Comparison of ENCODE assay signal across 12 mouse cellular contexts in genomic region chr8:64318524-64319219, GRCm38 (mm10).
A peak's percentile ranks its signal among the peaks of the same experiment; 100 is the strongest.
DNase-seq lines count a peak whose midpoint lies in the region; ATAC-seq lines count a peak whose summit lies in the region.
"Had no signal": no experiment of that assay in that cellular context is flagged by ENCODE, and none has a peak within 500 bp of the region (broad histone marks: within the 10 kb centered on the region; RNA-seq: fewer than 3 reads in every experiment).

No protein-coding gene starts in this region.

- no peaks in the 10 kb centered on the region for H3K27me3 ChIP-seq in kidney, embryonic 15.5 days
- H3K27me3 ChIP-seq in neural tube, embryonic 15.5 days (replicated peaks) = no peaks in the 10 kb centered on the region
- H3K27me3 ChIP-seq in liver, embryonic 11.5 days (replicated peaks; ENCODE audit: control insufficient read depth, insufficient read depth, low read length) = no peaks in the 10 kb centered on the region
- H3K27me3 ChIP-seq: Patski had no signal

- no peak overlapping the region for H3K4me3 ChIP-seq in kidney, embryonic 15.5 days (replicated peaks)
- no peak overlapping the region for H3K4me3 ChIP-seq in neural tube, embryonic 15.5 days (replicated peaks)
- H3K4me3 ChIP-seq in liver, embryonic 11.5 days (ENCODE audit: low read depth, low read length) = no peak overlapping the region
- H3K4me3 ChIP-seq: midbrain, embryonic 10.5 days had no signal

- no peak overlapping the region for H3K27ac ChIP-seq in kidney, embryonic 15.5 days
- H3K27ac ChIP-seq in neural tube, embryonic 15.5 days (replicated peaks) = 0 out of 2 replicates have a peak overlapping the region, but pooled peaks have one; percentile 19
- no peak overlapping the region for H3K27ac ChIP-seq in liver, embryonic 11.5 days (ENCODE audit: low read depth, low read length)
- H3K27ac ChIP-seq: midbrain, embryonic 10.5 days had no signal

- no peak overlapping the region for H3K4me2 ChIP-seq in kidney, embryonic 15.5 days
- no peak overlapping the region for H3K4me2 ChIP-seq in neural tube, embryonic 15.5 days
- H3K4me2 ChIP-seq in liver, embryonic 11.5 days = no peak overlapping the region

- no peaks in the 10 kb centered on the region for H3K36me3 ChIP-seq in kidney, embryonic 15.5 days
- H3K36me3 ChIP-seq in neural tube, embryonic 15.5 days = no peaks in the 10 kb centered on the region
- H3K36me3 ChIP-seq in liver, embryonic 11.5 days (ENCODE audit: control insufficient read depth, insufficient read depth, low read length) = no peaks in the 10 kb centered on the region
- H3K36me3 ChIP-seq: midbrain, embryonic 10.5 days had no signal

- H3K9ac ChIP-seq in kidney, embryonic 15.5 days = no peak overlapping the region
- no peak overlapping the region for H3K9ac ChIP-seq in neural tube, embryonic 15.5 days (replicated peaks)
- no peak overlapping the region for H3K9ac ChIP-seq in liver, embryonic 11.5 days (ENCODE audit: low read depth, low read length)

- peak; percentile 7 to 37 for DNase-seq in adrenal gland, adult (ENCODE audit: inconsistent age in 2 of 2, low spot score in 1 of 2)
- no peak for DNase-seq in adrenal gland, postnatal 4 days (ENCODE audit: low spot score in 2 of 2)
- DNase-seq in kidney, adult 18-20 months = peak; percentile 6
- peak; percentile 24 for DNase-seq in kidney, postnatal 14 days
- DNase-seq in liver, embryonic 11.5 days (ENCODE audit: low spot score) = no peak
- DNase-seq in c-Kit-positive CD71-positive TER-119-positive erythroid progenitor cells, embryonic 14.5 days (ENCODE audit: low spot score) = no peak
- DNase-seq: cerebellum, adult 11-12 months; right cerebral cortex, postnatal 4 days had no signal

- WGBS in kidney, embryonic 15.5 days = 48% methylated on average over 10 of the region's 10 CpGs
- WGBS in neural tube, embryonic 15.5 days = 19% methylated on average over 10 of the region's 10 CpGs
- 67% methylated on average over 10 of the region's 10 CpGs for WGBS in liver, embryonic 11.5 days

- no peaks in the 10 kb centered on the region for H3K9me3 ChIP-seq in kidney, embryonic 15.5 days (replicated peaks)
- H3K9me3 ChIP-seq in neural tube, embryonic 15.5 days (replicated peaks) = no peaks in the 10 kb centered on the region
- H3K9me3 ChIP-seq in liver, embryonic 11.5 days (ENCODE audit: control insufficient read depth, low read length) = no peaks in the 10 kb centered on the region
- H3K9me3 ChIP-seq: midbrain, embryonic 10.5 days had no signal

- ATAC-seq in kidney, embryonic 15.5 days (replicated peaks; ENCODE audit: low FRiP score) = no peak
- ATAC-seq in neural tube, embryonic 15.5 days (ENCODE audit: low FRiP score) = no peak
- no peak for ATAC-seq in liver, embryonic 11.5 days (replicated peaks; ENCODE audit: low FRiP score)
- ATAC-seq: Patski had no signal

- peaks cover 6% of the 10 kb centered on the region; the same call in 1 of the 2 replicates for H3K4me1 ChIP-seq in kidney, embryonic 15.5 days
- peaks cover 6% of the 10 kb centered on the region; the same call in 1 of the 2 replicates for H3K4me1 ChIP-seq in neural tube, embryonic 15.5 days
- no peaks in the 10 kb centered on the region for H3K4me1 ChIP-seq in liver, embryonic 11.5 days (replicated peaks; ENCODE audit: control insufficient read depth, insufficient read depth, low read length)

Comparison
In these comparisons a context has a peak if more than half of its experiments do, and no peak if none do; other contexts are left out.
1. DNase-seq: peak in adrenal gland, adult (2 of 2), kidney, adult 18-20 months (single experiment) and kidney, postnatal 14 days (single experiment); none in adrenal gland, postnatal 4 days (0 of 2), liver, embryonic 11.5 days (single experiment) and c-Kit-positive CD71-positive TER-119-positive erythroid progenitor cells, embryonic 14.5 days (single experiment).